Comparison of ENCODE assay signal across 9 mouse cellular contexts in genomic region chr15:92521686-92522085, GRCm38 (mm10).
DNase-seq lines count a peak whose midpoint lies in the region; ATAC-seq and TF ChIP-seq lines count a peak whose summit lies in the region.
"Had no signal": no experiment of that assay in that cellular context is flagged by ENCODE, and none has a peak within 500 bp of the region (broad histone marks: within the 10 kb centered on the region; RNA-seq: fewer than 3 reads in every experiment).

No protein-coding gene starts in this region.

- H3K9ac ChIP-seq in heart, embryonic 11.5 days (ENCODE audit: low read depth, low read length), result no peak overlapping the region
- no peak overlapping the region for H3K9ac ChIP-seq in lung, embryonic 16.5 days (ENCODE audit: low read length)
- H3K9ac ChIP-seq in lung, postnatal 0 days (replicated peaks; ENCODE audit: low read depth), result no peak overlapping the region
- no peak overlapping the region for H3K9ac ChIP-seq in intestine, embryonic 15.5 days
- no peak overlapping the region for H3K9ac ChIP-seq in stomach, embryonic 15.5 days
- H3K9ac ChIP-seq: liver, embryonic 12.5 days had no signal

- ATAC-seq in heart, embryonic 11.5 days (replicated peaks; ENCODE audit: insufficient number of reproducible peaks, low FRiP score, low TSS enrichment), result no peak
- ATAC-seq in lung, embryonic 16.5 days (ENCODE audit: low read depth), result no peak
- ATAC-seq in lung, postnatal 0 days, result no peak
- ATAC-seq in intestine, embryonic 15.5 days, result no peak
- ATAC-seq in stomach, embryonic 15.5 days (ENCODE audit: insufficient read depth, low FRiP score, low read depth), result no peak
- ATAC-seq: liver, embryonic 12.5 days had no signal

- H3K4me2 ChIP-seq in heart, embryonic 11.5 days, result peak overlapping the region; percentile 62
- H3K4me2 ChIP-seq in lung, embryonic 16.5 days (ENCODE audit: low read depth, low read length), result peak overlapping the region; percentile 2; the same call in 1 of the 2 replicates
- H3K4me2 ChIP-seq in lung, postnatal 0 days (replicated peaks; ENCODE audit: low read depth, low read length), result no peak overlapping the region; the same call in 1 of the 2 replicates
- H3K4me2 ChIP-seq in intestine, embryonic 15.5 days (replicated peaks), result peak overlapping the region; percentile 45; the same call in 1 of the 2 replicates
- H3K4me2 ChIP-seq in stomach, embryonic 15.5 days, result 0 out of 2 replicates have a peak overlapping the region, but pooled peaks have one; percentile 21
- H3K4me2 ChIP-seq: liver, embryonic 12.5 days had no signal

- no peak for TF ChIP-seq EP300 in lung, postnatal 0 days (IDR thresholded peaks at IDR 0.05)

- H3K36me3 ChIP-seq in heart, embryonic 11.5 days (ENCODE audit: control insufficient read depth, insufficient read depth, low read length), result no peaks in the 10 kb centered on the region
- no peaks in the 10 kb centered on the region for H3K36me3 ChIP-seq in lung, embryonic 16.5 days (ENCODE audit: control insufficient read depth, insufficient read depth, low read length)
- H3K36me3 ChIP-seq in lung, postnatal 0 days (ENCODE audit: insufficient read depth, low read length), result no peaks in the 10 kb centered on the region
- no peaks in the 10 kb centered on the region for H3K36me3 ChIP-seq in intestine, embryonic 15.5 days
- no peaks in the 10 kb centered on the region for H3K36me3 ChIP-seq in stomach, embryonic 15.5 days
- H3K36me3 ChIP-seq: liver, embryonic 12.5 days had no signal

- 0 out of 2 replicates have a peak, but pooled peaks cover 2% of the 10 kb centered on the region for H3K4me1 ChIP-seq in heart, embryonic 11.5 days (ENCODE audit: control insufficient read depth, insufficient read depth, low read length)
- no peaks in the 10 kb centered on the region for H3K4me1 ChIP-seq in lung, embryonic 16.5 days (replicated peaks; ENCODE audit: control insufficient read depth, insufficient read depth, low read length)
- no peaks in the 10 kb centered on the region for H3K4me1 ChIP-seq in lung, postnatal 0 days (ENCODE audit: insufficient read depth, low read depth, low read length)
- H3K4me1 ChIP-seq in intestine, embryonic 15.5 days (replicated peaks), result no peaks in the 10 kb centered on the region
- H3K4me1 ChIP-seq in stomach, embryonic 15.5 days, result no peaks in the 10 kb centered on the region
- H3K4me1 ChIP-seq: liver, embryonic 12.5 days had no signal

- H3K27me3 ChIP-seq in heart, embryonic 11.5 days (ENCODE audit: control insufficient read depth, insufficient read depth, low read length), result no peaks in the 10 kb centered on the region
- H3K27me3 ChIP-seq in lung, embryonic 16.5 days (ENCODE audit: control insufficient read depth, insufficient read depth, low read depth, low read length), result no peaks in the 10 kb centered on the region; the same call in 1 of the 2 replicates
- H3K27me3 ChIP-seq in lung, postnatal 0 days (replicated peaks; ENCODE audit: insufficient read depth, low read length), result no peaks in the 10 kb centered on the region
- no peaks in the 10 kb centered on the region for H3K27me3 ChIP-seq in intestine, embryonic 15.5 days (replicated peaks)
- H3K27me3 ChIP-seq in stomach, embryonic 15.5 days (replicated peaks), result no peaks in the 10 kb centered on the region
- H3K27me3 ChIP-seq: liver, embryonic 12.5 days had no signal

- WGBS in heart, embryonic 11.5 days (ENCODE audit: insufficient replicate concordance), result 5% methylated on average over 7 of the region's 7 CpGs
- WGBS in lung, embryonic 16.5 days, result 11% methylated on average over 7 of the region's 7 CpGs
- WGBS in lung, postnatal 0 days, result 12% methylated on average over 7 of the region's 7 CpGs
- WGBS in intestine, embryonic 15.5 days, result 19% methylated on average over 7 of the region's 7 CpGs
- 14% methylated on average over 7 of the region's 7 CpGs for WGBS in stomach, embryonic 15.5 days

- no peaks in the 10 kb centered on the region for H3K9me3 ChIP-seq in heart, embryonic 11.5 days (replicated peaks; ENCODE audit: control insufficient read depth, low read length)
- H3K9me3 ChIP-seq in lung, embryonic 16.5 days (ENCODE audit: control insufficient read depth, low read length), result no peaks in the 10 kb centered on the region
- no peaks in the 10 kb centered on the region for H3K9me3 ChIP-seq in lung, postnatal 0 days (ENCODE audit: low read length)
- H3K9me3 ChIP-seq in intestine, embryonic 15.5 days, result no peaks in the 10 kb centered on the region
- H3K9me3 ChIP-seq in stomach, embryonic 15.5 days, result no peaks in the 10 kb centered on the region
- H3K9me3 ChIP-seq: liver, embryonic 12.5 days had no signal

- H3K4me3 ChIP-seq in heart, embryonic 11.5 days (ENCODE audit: low read depth, low read length), result peak overlapping the region; percentile 34
- H3K4me3 ChIP-seq in lung, embryonic 16.5 days (ENCODE audit: low read length), result 0 out of 2 replicates have a peak overlapping the region, but pooled peaks have one; percentile 1
- no peak overlapping the region for H3K4me3 ChIP-seq in lung, postnatal 0 days (ENCODE audit: low read depth, low read length)
- no peak overlapping the region for H3K4me3 ChIP-seq in intestine, embryonic 15.5 days (replicated peaks)
- no peak overlapping the region for H3K4me3 ChIP-seq in stomach, embryonic 15.5 days (replicated peaks)
- H3K4me3 ChIP-seq: liver, embryonic 12.5 days had no signal

- H3K27ac ChIP-seq in heart, embryonic 11.5 days (ENCODE audit: low read depth, low read length), result no peak overlapping the region
- no peak overlapping the region for H3K27ac ChIP-seq in lung, embryonic 16.5 days (ENCODE audit: low read length)
- no peak overlapping the region for H3K27ac ChIP-seq in lung, postnatal 0 days (ENCODE audit: low read length)
- H3K27ac ChIP-seq in intestine, embryonic 15.5 days, result no peak overlapping the region
- no peak overlapping the region for H3K27ac ChIP-seq in stomach, embryonic 15.5 days
- H3K27ac ChIP-seq: liver, embryonic 12.5 days had no signal

- no peak for TF ChIP-seq CTCF in lung, postnatal 0 days (IDR thresholded peaks at IDR 0.05)

- DNase-seq in heart, adult 9 months (ENCODE audit: low spot score in 2 of 2), result no peak
- DNase-seq in lung, postnatal 0 days (ENCODE audit: low spot score), result no peak
- no peak for DNase-seq in adrenal gland, postnatal 10 days
- no peak for DNase-seq in cerebellum, postnatal 36 days

Comparison
In these comparisons a context has a peak if more than half of its experiments do, and no peak if none do; other contexts are left out.
1. H3K4me3 ChIP-seq: peak in heart, embryonic 11.5 days (single experiment) and lung, embryonic 16.5 days (single experiment); none in lung, postnatal 0 days (single experiment), intestine, embryonic 15.5 days (single experiment) and stomach, embryonic 15.5 days (single experiment).